Mouse (Mus musculus): ENCODE results near the gene Snx29.

DNA sequence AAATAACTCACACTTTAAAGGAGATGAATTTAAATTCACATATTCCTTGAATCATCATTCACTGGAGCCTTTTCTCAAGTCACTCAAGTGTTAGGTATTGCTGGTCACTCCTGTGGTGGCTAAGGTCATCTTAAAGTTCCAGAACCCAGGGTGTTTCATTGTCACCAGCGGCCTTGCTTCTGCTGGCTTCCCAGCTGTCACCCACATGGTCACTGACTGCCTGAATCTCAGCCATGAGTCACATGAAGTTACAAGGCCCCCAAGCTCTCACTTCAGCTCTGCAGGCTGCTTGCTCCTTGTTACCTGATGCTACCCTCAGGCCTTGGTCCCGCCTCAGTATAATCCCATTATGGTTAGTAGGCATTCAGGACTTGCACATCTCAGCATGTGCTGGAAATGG is 247.4 kb downstream of the Snx29 start:
- no peak for TF ChIP-seq CTCF (IDR thresholded peaks at IDR 0.05; ENCODE audit: low read depth)
- no peak for TF ChIP-seq EP300 (IDR thresholded peaks at IDR 0.05; ENCODE audit: low read depth)

Measured in liver, embryonic 14.5 days (tissue).